Mouse (Mus musculus): Measurements from ENCODE around the gene Camk2g. TPM values are rescaled to one million over a fixed set of nuclear protein-coding genes. Genes with fewer than 3 reads are reported as not detected.
A peak's percentile ranks its signal among the peaks of the same experiment; 100 is the strongest.

Camk2g gene
- polyA plus RNA-seq, 1 experiment: 57.2 TPM

DNA sequence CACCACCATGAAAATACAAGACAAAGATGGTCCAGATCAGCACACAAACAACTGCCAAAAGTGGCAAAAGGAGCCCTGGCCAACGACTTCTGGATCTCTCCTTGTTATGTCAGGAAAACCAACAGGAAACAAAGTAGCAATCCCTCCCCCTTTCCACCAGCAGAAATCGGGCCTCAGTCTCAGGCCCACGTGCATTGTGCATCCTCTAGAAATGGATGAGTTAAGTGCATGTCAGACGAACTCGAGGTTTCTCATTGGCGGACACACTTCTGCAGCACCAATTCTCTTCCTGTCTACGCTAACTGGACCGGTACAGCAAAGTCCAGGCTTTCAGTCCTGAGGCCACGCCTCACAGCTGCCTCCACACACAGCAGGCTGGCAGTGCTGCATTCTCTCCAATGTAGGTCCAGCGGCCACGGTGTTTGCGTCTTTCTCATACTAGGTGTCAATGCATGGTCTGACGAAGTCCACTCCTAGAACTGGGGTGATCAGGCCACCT lies 57.9 kb downstream of the Camk2g start:
- Histone ChIP-seq H3K36me3 (ENCODE audit: control insufficient read depth, insufficient read depth) (peaks cover 21% of the 10 kb centered on the region), H3K79me2 (ENCODE audit: control insufficient read depth, insufficient read depth) (no peaks in the 10 kb centered on the region), H3ac (ENCODE audit: control insufficient read depth, insufficient read length) (no peak overlapping the region), H3K27me3 (ENCODE audit: control insufficient read depth, insufficient read depth, insufficient read length) (no peaks in the 10 kb centered on the region), H3K4me2 (ENCODE audit: low read depth) (no peak overlapping the region), H3K4me3 (no peak overlapping the region)
- TF ChIP-seq POLR2AphosphoS2 (IDR thresholded peaks at IDR 0.05; ENCODE audit: insufficient read length, low read depth) (no peak), E2F4 (IDR thresholded peaks at IDR 0.05; ENCODE audit: insufficient read depth) (no peak), REST (IDR thresholded peaks at IDR 0.05; ENCODE audit: insufficient read depth, insufficient read length) (no peak), MAX (IDR thresholded peaks at IDR 0.05; ENCODE audit: low read depth) (no peak), MYOG (IDR thresholded peaks at IDR 0.05; ENCODE audit: control insufficient read depth in 1 of 3, insufficient read depth in 1 of 3, insufficient read length in 2 of 3, low read depth in 2 of 3) (no peak), TCF3 (IDR thresholded peaks at IDR 0.05; ENCODE audit: insufficient read length, low read depth) (no peak), USF1 (IDR thresholded peaks at IDR 0.05; ENCODE audit: low read depth) (no peak), POLR2A (IDR thresholded peaks at IDR 0.05; ENCODE audit: insufficient read length, low read depth) (no peak), SRF (IDR thresholded peaks at IDR 0.05; ENCODE audit: control insufficient read depth, insufficient read length, low read depth) (no peak), MYOD1 (IDR thresholded peaks at IDR 0.05; ENCODE audit: control insufficient read depth in 1 of 3, insufficient read length in 2 of 3, low read depth in 2 of 3) (no peak), CEBPB (IDR thresholded peaks at IDR 0.05; ENCODE audit: insufficient read depth, poor library complexity, severe bottlenecking) (no peak), TCF12 (IDR thresholded peaks at IDR 0.05; ENCODE audit: insufficient read depth, poor library complexity, severe bottlenecking) (no peak)

DNA sequence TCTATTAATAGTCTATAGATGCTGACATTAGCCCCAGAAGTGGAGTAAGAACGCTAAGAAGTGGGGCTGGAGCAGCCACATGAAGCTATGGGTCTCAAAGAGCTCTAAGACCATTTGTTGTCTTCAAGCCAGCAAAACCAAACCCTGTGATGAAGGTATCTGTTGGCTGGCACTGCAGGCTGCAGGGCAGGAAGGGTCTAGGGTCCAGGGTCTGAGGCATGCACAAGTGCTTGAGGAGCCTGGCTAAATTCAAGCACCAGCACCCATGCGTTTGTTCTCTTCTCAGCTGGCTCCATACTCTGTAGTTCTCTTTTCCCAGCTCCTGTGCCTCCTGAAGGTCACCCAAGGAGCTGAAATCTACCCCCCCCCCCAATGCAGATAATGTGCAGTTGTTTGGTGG lies 58.8 kb downstream of the Camk2g start:
- TF ChIP-seq MYOD1 (IDR thresholded peaks at IDR 0.05; ENCODE audit: control insufficient read depth in 1 of 3, insufficient read length in 2 of 3, low read depth in 2 of 3): no peak
- Histone ChIP-seq H3ac (ENCODE audit: control insufficient read depth, insufficient read length) (no peak overlapping the region), H3K4me3 (peak overlapping the region; percentile 56), H3K27me3 (ENCODE audit: control insufficient read depth, insufficient read depth, insufficient read length) (no peaks in the 10 kb centered on the region), H3K4me2 (ENCODE audit: low read depth) (peak overlapping the region; percentile 61), H3K36me3 (ENCODE audit: control insufficient read depth, insufficient read depth) (peaks cover 19% of the 10 kb centered on the region), H3K79me2 (ENCODE audit: control insufficient read depth, insufficient read depth) (no peaks in the 10 kb centered on the region)

DNA sequence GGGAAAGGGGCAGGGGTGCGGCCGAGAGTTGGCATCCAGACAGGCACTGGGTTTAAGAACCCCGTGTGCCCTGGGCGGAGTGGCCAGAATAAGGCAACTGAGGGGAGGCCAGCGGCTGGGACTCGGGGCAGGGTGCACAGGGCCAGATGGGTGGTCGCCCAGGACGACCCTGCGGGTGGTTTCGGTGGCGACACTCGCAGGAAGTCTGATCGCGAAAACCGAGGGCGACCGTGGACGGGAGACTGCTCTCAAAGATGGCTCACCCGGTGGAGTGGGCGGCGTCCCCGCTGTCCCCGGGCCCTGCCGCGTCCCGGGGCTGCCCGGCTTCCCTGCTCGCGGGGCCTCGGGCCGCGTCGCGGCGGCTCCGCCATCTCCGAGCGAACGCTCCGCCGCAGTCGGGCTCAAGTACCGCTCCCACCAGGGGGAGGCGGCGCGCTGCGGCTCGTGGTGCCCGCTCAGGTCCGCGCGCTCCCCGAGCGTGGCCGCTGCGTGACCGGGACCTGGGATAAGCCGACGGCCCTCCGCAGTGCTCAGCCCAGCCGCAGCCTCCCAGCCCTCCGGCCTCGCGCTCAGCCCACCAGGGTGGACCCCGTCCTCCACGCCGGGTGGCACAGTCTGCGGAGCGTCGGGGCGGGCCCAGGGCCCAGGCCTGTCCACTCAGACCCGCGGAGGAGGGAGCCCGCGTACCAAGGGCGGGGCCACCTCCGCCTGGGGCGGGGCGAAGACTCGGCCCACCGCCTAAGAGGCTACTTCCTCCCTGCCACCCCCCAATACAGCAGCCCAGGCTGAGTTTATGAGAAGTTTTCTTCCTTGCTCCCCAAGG lies 59.7 kb downstream of the Camk2g start, which contains the start of gene Ndst2:
Gene Ndst2, minus strand, starts transcription at position 611 of the 823 bp plus-strand sequence.
- peak within 1 kb of the TSS; percentile 98 for H3ac ChIP-seq (ENCODE audit: control insufficient read depth, insufficient read length)
- H3K4me3 ChIP-seq: peak within 1 kb of the TSS; percentile 56
- peaks cover 20% of the 10 kb centered on the region for H3K36me3 ChIP-seq (ENCODE audit: control insufficient read depth, insufficient read depth)
- no peaks in the 10 kb centered on the region for H3K27me3 ChIP-seq (ENCODE audit: control insufficient read depth, insufficient read depth, insufficient read length)
- peak; percentile 95 for TF ChIP-seq POLR2AphosphoS2 (IDR thresholded peaks at IDR 0.05; ENCODE audit: insufficient read length, low read depth)
- no peak for TF ChIP-seq MAX (IDR thresholded peaks at IDR 0.05; ENCODE audit: low read depth)
- TF ChIP-seq MYOD1 (IDR thresholded peaks at IDR 0.05; ENCODE audit: control insufficient read depth in 1 of 3, insufficient read length in 2 of 3, low read depth in 2 of 3): peak in 1 of 3 experiments; percentile 39
- TF ChIP-seq POLR2A (IDR thresholded peaks at IDR 0.05; ENCODE audit: insufficient read length, low read depth): peak; percentile 93
- TF ChIP-seq SRF (IDR thresholded peaks at IDR 0.05; ENCODE audit: control insufficient read depth, insufficient read length, low read depth): no peak
- no peak for TF ChIP-seq TCF3 (IDR thresholded peaks at IDR 0.05; ENCODE audit: insufficient read length, low read depth)
- no peak for TF ChIP-seq USF1 (IDR thresholded peaks at IDR 0.05; ENCODE audit: low read depth)
- no peak for TF ChIP-seq REST (IDR thresholded peaks at IDR 0.05; ENCODE audit: insufficient read depth, insufficient read length)
- peak in 1 of 3 experiments; percentile 23 for TF ChIP-seq MYOG (IDR thresholded peaks at IDR 0.05; ENCODE audit: control insufficient read depth in 1 of 3, insufficient read depth in 1 of 3, insufficient read length in 2 of 3, low read depth in 2 of 3)
- no peak for TF ChIP-seq TCF12 (IDR thresholded peaks at IDR 0.05; ENCODE audit: insufficient read depth, poor library complexity, severe bottlenecking)
- TF ChIP-seq E2F4 (IDR thresholded peaks at IDR 0.05; ENCODE audit: insufficient read depth): no peak
- TF ChIP-seq CEBPB (IDR thresholded peaks at IDR 0.05; ENCODE audit: insufficient read depth, poor library complexity, severe bottlenecking): no peak
- H3K4me2 ChIP-seq (ENCODE audit: low read depth): peak within 1 kb of the TSS; percentile 69
- no peaks in the 10 kb centered on the region for H3K79me2 ChIP-seq (ENCODE audit: control insufficient read depth, insufficient read depth)

DNA sequence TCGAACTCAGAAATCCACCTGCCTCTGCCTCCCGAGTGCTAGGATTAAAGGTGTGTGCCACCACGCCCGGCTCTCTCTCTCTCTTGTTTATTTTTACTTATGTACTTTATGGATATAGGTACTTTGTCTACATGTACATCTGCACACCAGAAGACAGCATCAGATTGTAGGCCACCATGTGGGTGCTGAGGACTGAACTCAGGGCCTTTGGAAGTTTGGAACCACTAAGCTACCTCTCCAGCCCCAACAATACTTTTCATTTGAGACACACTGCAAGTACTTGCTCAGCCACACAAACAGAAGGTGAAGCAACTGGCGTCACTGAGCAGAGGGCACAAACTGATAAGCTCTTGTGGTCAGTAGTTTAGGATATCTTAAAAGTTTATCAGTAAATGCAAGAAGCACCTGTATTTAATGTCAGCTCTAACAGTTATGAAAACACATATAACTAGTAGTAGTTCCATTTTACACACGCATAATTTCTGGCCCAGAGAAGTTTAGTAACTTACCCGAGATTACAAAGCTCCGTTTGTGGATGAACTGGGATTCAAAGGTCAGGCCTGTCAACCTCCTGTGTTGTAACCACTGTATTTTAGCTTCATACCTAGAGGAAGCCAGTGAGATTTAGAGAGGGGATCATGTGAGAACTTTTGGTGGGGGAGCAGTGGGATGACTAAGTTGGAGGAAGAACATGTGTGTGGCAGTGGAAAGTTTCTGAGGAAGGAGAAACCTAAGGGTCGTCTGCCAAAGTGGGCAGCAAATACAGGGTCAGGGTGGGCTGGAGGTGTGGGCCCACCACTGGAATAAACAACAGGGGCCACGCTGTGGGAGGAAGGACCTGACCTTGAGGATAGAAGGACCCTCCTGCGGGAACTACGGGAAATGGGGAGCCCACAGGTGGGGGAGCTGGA lies 60.6 kb downstream of the Camk2g start:
- Histone ChIP-seq H3K79me2 (ENCODE audit: control insufficient read depth, insufficient read depth) (no peaks in the 10 kb centered on the region), H3ac (ENCODE audit: control insufficient read depth, insufficient read length) (peak overlapping the region; percentile 98), H3K4me3 (peak overlapping the region; percentile 56), H3K27me3 (ENCODE audit: control insufficient read depth, insufficient read depth, insufficient read length) (no peaks in the 10 kb centered on the region), H3K36me3 (ENCODE audit: control insufficient read depth, insufficient read depth) (peaks cover 29% of the 10 kb centered on the region), H3K4me2 (ENCODE audit: low read depth) (peak overlapping the region; percentile 69)
- TF ChIP-seq TCF12 (IDR thresholded peaks at IDR 0.05; ENCODE audit: insufficient read depth, poor library complexity, severe bottlenecking): no peak
- no peak for TF ChIP-seq TCF3 (IDR thresholded peaks at IDR 0.05; ENCODE audit: insufficient read length, low read depth)
- TF ChIP-seq E2F4 (IDR thresholded peaks at IDR 0.05; ENCODE audit: insufficient read depth): no peak
- no peak for TF ChIP-seq POLR2A (IDR thresholded peaks at IDR 0.05; ENCODE audit: insufficient read length, low read depth)
- TF ChIP-seq USF1 (IDR thresholded peaks at IDR 0.05; ENCODE audit: low read depth): no peak
- TF ChIP-seq SRF (IDR thresholded peaks at IDR 0.05; ENCODE audit: control insufficient read depth, insufficient read length, low read depth): no peak
- TF ChIP-seq MYOD1 (IDR thresholded peaks at IDR 0.05; ENCODE audit: control insufficient read depth in 1 of 3, insufficient read length in 2 of 3, low read depth in 2 of 3): no peak
- no peak for TF ChIP-seq POLR2AphosphoS2 (IDR thresholded peaks at IDR 0.05; ENCODE audit: insufficient read length, low read depth)
- no peak for TF ChIP-seq MAX (IDR thresholded peaks at IDR 0.05; ENCODE audit: low read depth)
- no peak for TF ChIP-seq CEBPB (IDR thresholded peaks at IDR 0.05; ENCODE audit: insufficient read depth, poor library complexity, severe bottlenecking)
- no peak for TF ChIP-seq MYOG (IDR thresholded peaks at IDR 0.05; ENCODE audit: control insufficient read depth in 1 of 3, insufficient read depth in 1 of 3, insufficient read length in 2 of 3, low read depth in 2 of 3)
- TF ChIP-seq REST (IDR thresholded peaks at IDR 0.05; ENCODE audit: insufficient read depth, insufficient read length): no peak

All from myocyte (in vitro differentiated cells).